Mouse (Mus musculus) embryonic stem cell, embryonic (primary cell): ENCODE measurements around the gene Flnc.

Experiments
- CTCF ChIA-PET, 4 experiments: fragments of 300-600 bp in 2 of 4; fragments of 350-600 bp in 2 of 4; sonication (Branson Sonifier 250); formaldehyde crosslinking; loops; one replicate each; lab custom pipeline; 2022; ENCODE audit warnings: inconsistent platforms in 2 of 4; lab: Charles Lee
- POLR2A ChIA-PET, 4 experiments: fragments of 300-600 bp in 2 of 4; fragments of 350-600 bp in 2 of 4; sonication (Branson Sonifier 250); formaldehyde crosslinking; loops; one replicate each; lab custom pipeline; 2022; ENCODE audit warnings: antibody characterized with exemption in 4 of 4, inconsistent platforms in 1 of 4; lab: Charles Lee

Gene Flnc

DNA sequence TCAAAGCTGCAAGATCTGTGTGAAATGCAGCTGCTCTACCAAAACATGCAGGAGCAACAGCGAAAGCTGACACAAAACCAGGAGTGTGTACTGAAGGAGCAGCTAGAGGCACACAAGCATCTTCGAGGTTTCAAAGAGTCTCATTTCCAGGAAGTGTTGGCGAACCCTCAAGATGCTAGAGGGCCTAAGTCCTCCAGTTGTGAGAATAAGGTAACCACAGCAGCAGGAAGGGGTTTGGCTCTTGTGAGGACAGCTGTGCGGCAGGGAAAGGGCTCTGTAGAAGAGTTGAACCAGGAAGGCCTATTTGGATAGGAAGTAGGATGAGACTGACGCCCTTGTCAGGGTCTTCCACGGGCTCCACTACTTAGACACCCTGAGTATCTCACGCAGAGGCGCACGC is 17.6 kb upstream of the Flnc start:
- ChIA-PET CTCF (interaction anchor here in 1 of 4 experiments (0.7 kb wide), 1 partner anchor 93 kb away, joined by 3 read pairs; no protein-coding TSS in a partner anchor), POLR2A (interaction anchor here in 3 of 4 experiments (0.6 to 1.4 kb wide), 6 partner anchors 12 to 161 kb away, joined by 3 to 5 read pairs (median 4); partner anchors contain the start of gene Ccdc136 (in 1 of the 3))

GRCm38 (mm10) chr6:29420596-29420995 is 12.5 kb upstream of the Flnc start:
- CTCF ChIA-PET: interaction anchor here in 1 of 4 experiments (1.2 kb wide), 1 partner anchor 18 kb away, joined by 3 read pairs; no protein-coding TSS in a partner anchor
- POLR2A ChIA-PET: interaction anchor here in 1 of 4 experiments (1.9 kb wide), 1 partner anchor 14 kb away, joined by 7 read pairs; no protein-coding TSS in a partner anchor

GRCm38 (mm10) chr6:29425118-29425517 is 7.9 kb upstream of the Flnc start:
- ChIA-PET CTCF (interaction anchor here in 1 of 4 experiments (0.7 to 0.9 kb wide), 2 partner anchors 17 to 60 kb away, joined by 3 read pairs; no protein-coding TSS in a partner anchor), POLR2A (no interaction called here)

GRCm38 (mm10) chr6:29426331-29426730 is 6.7 kb upstream of the Flnc start:
- ChIA-PET CTCF (interaction anchor here in 1 of 4 experiments (0.6 kb wide), 1 partner anchor 397 kb away, joined by 3 read pairs; no protein-coding TSS in a partner anchor), POLR2A (no interaction called here)

DNA sequence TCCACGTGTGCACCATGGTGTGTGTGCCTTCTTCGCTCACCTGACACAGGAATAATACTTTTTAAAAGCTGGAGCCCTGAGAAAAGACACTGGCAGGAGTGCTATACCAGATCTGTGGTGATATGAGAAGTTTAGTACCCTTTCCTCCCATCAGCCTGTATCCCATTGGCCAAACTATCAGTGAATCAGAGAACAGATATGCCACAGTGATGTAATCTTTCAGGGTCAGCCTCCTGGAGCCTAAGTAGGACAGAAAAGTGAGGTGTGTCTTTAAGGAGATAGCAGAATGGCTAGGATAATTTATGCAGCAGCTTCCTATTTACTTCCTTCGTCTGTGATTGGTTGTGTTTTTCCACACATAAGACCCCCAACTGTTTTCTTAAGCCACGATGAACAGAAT is 4.9 kb upstream of the Flnc start:
- POLR2A ChIA-PET: interaction anchor here in 1 of 4 experiments (0.7 kb wide), 1 partner anchor 21 kb away, joined by 3 read pairs; no protein-coding TSS in a partner anchor
- CTCF ChIA-PET: interaction anchor here in 2 of 4 experiments (0.7 to 1.0 kb wide), 2 partner anchors 25 kb away, joined by 3 to 4 read pairs; no protein-coding TSS in a partner anchor

GRCm38 (mm10) chr6:29430681-29431420 is 2.2 kb upstream of the Flnc start:
- ChIA-PET CTCF (interaction anchor here in 2 of 4 experiments (0.6 to 1.7 kb wide), 4 partner anchors 28 to 1140 kb away, joined by 3 to 6 read pairs (median 4); no protein-coding TSS in a partner anchor), POLR2A (interaction anchor here (0.6 to 6.6 kb wide), 10 partner anchors 9 to 125 kb away, joined by 3 to 36 read pairs (median 3); partner anchors contain the start of gene Irf5 (in 1 of the 4))

DNA sequence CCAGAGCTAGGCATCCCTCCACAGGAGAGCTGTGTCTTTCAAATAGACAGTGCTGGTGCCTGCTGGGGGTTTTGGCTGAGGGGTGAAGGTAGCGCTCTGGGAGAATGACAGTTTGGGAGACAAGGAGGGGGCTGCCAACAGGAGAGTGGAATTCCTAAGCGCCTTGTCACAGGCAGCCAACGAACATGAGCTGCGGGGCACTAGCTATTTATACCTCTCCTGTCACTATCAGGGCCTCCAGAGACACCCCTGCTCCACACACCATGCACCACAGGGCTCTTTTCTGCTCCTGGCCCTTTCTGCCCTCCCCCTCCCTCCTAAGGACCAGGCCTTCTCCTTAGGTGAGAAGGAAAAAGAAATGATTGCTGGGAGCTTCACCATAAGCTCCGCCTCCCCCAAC is 1.6 kb upstream of the Flnc start:
- POLR2A ChIA-PET: interaction anchor here in 3 of 4 experiments (0.5 to 6.6 kb wide), 8 partner anchors 18 to 310 kb away, joined by 3 to 36 read pairs (median 3); partner anchors contain the start of gene Irf5 (in 1 of the 3)
- CTCF ChIA-PET: interaction anchor here in 2 of 4 experiments (0.6 to 1.7 kb wide), 3 partner anchors 28 to 1139 kb away, joined by 3 to 6 read pairs (median 4); no protein-coding TSS in a partner anchor

DNA sequence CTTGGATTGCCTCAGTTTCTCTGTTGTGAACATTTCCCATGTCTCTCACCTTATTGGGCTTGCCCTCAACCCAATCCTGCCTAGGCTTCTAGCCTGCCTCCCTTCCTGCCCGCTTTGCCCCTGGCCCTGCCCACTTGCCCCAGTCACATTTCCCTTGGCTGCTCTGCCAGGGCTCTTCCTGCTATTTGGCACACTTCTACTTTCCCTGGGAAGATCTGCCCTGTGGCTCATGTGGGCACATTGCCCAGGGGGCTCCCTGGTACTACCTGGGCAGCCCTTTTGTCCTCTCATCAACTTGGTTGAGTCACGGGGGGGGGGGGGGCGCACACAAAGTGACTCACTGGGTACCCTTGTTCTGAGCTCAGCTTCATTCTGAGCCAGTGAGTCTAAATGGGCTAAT is 900 bp upstream of the Flnc start:
- POLR2A ChIA-PET: interaction anchor here in 1 of 4 experiments (0.6 to 6.6 kb wide), 2 partner anchors 18 to 191 kb away, joined by 3 to 36 read pairs; no protein-coding TSS in a partner anchor
- CTCF ChIA-PET: interaction anchor here in 1 of 4 experiments (0.6 to 1.2 kb wide), 2 partner anchors 20 to 747 kb away, joined by 3 to 4 read pairs; no protein-coding TSS in a partner anchor

GRCm38 (mm10) chr6:29432676-29433037 is 399 bp upstream of the Flnc start:
- ChIA-PET POLR2A (interaction anchor here in 1 of 4 experiments (0.6 to 6.6 kb wide), 2 partner anchors 17 to 191 kb away, joined by 3 to 36 read pairs; no protein-coding TSS in a partner anchor), CTCF (interaction anchor here in 2 of 4 experiments (0.6 to 1.4 kb wide), 3 partner anchors 20 to 97 kb away, joined by 3 to 6 read pairs (median 5); partner anchors contain the start of gene Ccdc136 (in 1 of the 2))

GRCm38 (mm10) chr6:29433804-29434795 is 1.0 kb downstream of the Flnc start:
- ChIA-PET CTCF (interaction anchor here (0.5 to 1.4 kb wide), 13 partner anchors 10 to 1857 kb away, joined by 3 to 7 read pairs (median 4); partner anchors contain the start of gene Ccdc136 (in 1 of the 4)), POLR2A (interaction anchor here (0.5 to 6.6 kb wide), 17 partner anchors 10 to 130 kb away, joined by 3 to 36 read pairs (median 4); partner anchors contain the start of genes Calu (in 2 of the 4), Atp6v1f (in 1 of the 4) and Opn1sw (in 1 of the 4))

DNA sequence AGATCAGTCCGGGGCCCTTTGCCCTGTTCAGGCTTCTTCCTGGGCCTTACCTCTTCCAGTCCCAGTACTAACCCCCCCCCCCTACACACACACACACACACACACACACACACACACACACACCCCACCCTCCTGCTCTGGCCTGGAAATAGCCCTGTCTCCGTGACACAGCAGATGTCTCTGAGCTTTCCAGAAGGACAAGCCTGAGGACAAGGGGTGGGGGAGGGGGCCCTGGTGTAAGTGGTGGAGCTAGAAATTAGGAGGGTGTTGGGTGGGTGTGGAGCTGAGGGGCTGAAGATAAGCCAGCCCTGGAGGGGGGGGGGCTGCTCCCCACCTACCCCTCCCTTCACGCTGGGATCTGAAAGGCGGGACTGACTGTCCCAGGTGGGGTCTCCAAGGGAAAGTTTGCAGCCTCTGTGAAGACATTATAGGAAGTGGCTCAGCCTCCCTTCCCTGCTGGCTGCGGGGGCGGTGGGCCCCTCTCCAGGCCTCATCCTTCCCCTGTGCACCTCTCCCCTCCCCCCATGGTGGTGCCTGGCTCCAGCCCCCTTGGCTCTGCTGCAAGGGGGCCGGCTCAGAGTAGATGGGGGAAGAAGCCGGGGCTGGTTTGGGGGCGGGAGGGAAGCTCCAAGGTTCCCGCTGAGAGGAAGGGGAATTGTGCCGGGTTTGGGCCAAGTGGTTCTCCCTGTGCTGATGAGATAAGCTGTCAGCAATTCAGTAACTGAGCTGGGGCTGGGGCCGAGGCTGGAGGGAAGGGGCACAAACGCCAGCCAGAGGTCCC is 2.0 kb downstream of the Flnc start:
- POLR2A ChIA-PET: interaction anchor here in 3 of 4 experiments (0.5 to 6.6 kb wide), 21 partner anchors 11 to 317 kb away, joined by 3 to 36 read pairs (median 4); partner anchors contain the start of genes Calu (in 2 of the 3), Atp6v1f (in 1 of the 3), Ccdc136 (in 1 of the 3) and Opn1sw (in 1 of the 3)
- CTCF ChIA-PET: interaction anchor here (0.5 to 1.4 kb wide), 15 partner anchors 9 to 237 kb away, joined by 3 to 5 read pairs (median 4); no protein-coding TSS in a partner anchor

DNA sequence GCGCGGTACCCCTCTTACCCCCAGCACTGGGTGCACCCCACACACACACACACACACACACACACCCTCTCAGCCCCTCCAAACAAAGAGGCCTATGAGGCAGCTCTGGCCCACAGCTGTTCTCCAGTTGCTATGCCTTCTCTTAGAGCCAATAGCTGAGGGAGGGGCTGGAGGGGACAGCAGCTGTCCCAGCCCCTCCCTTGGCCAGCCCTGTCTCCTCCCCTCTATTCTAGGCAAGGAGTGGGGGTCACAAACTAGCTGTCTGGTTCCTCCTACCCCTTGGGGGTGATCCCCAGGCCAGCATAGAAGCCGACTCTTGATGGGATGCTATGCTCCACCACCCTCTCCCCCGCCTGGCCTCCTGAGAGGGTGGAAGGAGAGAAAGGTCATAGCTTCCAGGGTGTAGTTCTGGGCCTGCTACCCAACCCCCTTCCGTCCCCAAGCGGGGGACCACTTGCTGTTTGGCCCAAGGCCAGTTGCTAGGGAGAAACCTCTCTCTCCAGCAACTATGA is 2.9 kb downstream of the Flnc start:
- CTCF ChIA-PET: interaction anchor here in 3 of 4 experiments (0.6 to 1.3 kb wide), 6 partner anchors 8 to 81 kb away, joined by 3 to 5 read pairs (median 4); no protein-coding TSS in a partner anchor
- POLR2A ChIA-PET: interaction anchor here in 3 of 4 experiments (0.6 to 6.6 kb wide), 22 partner anchors 9 to 317 kb away, joined by 3 to 36 read pairs (median 3); partner anchors contain the start of genes Atp6v1f (in 1 of the 3), Calu (in 1 of the 3), Ccdc136 (in 1 of the 3) and Irf5 (in 1 of the 3)

DNA sequence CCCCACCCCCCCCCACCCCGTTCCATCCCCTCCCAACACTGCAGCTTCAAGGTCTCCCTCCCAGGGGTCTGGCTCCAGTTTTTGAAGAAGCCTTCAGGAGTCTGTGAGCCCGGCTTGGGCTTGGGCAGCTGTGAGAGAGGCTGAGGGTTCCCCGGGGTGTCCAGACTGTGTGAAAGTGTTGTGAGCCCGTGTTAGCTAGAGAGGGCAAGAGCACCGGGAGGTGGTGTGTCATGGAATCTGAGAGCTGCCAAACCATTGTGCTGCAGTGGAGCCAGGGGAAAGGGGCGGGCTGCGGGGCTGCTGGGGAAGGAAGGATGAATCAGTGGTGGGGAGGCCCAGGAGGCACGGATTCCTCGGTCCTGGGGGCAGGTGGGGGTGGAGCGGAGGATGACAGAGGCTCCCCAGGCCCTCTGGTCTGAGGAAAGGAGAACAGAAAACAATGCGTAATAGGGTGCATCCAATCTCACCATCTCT is 3.4 kb downstream of the Flnc start:
- ChIA-PET CTCF (interaction anchor here (0.5 to 1.2 kb wide), 6 partner anchors 8 to 321 kb away, joined by 3 to 5 read pairs (median 4); no protein-coding TSS in a partner anchor), POLR2A (interaction anchor here in 3 of 4 experiments (0.6 to 6.6 kb wide), 17 partner anchors 8 to 318 kb away, joined by 3 to 36 read pairs (median 4); partner anchors contain the start of genes Calu (in 1 of the 3), Irf5 (in 1 of the 3), Opn1sw (in 1 of the 3) and Tnpo3 (in 1 of the 3))

DNA sequence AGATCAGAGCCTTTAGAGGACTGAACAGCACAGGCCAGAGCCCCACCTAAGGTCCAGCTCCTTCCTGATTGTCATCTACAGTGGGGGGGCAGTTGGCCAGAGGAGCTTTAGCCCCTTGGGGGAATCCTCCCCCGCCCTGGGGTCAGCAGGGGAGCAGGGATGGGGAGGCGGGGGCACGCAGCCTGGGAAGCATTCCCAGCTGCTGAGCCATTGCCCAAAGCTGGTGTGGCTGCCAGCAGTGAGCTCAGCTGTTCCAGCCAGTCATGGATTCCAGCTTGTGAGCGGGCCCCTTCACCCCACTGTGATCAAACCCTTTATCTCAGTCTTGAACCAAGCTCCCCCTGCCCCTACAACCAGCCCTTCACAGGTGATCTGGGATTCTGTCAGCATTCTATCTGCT is 6.2 kb downstream of the Flnc start:
- ChIA-PET POLR2A (interaction anchor here in 1 of 4 experiments (1.5 kb wide), 1 partner anchor 9 kb away, joined by 3 read pairs; no protein-coding TSS in a partner anchor), CTCF (no interaction called here)

DNA sequence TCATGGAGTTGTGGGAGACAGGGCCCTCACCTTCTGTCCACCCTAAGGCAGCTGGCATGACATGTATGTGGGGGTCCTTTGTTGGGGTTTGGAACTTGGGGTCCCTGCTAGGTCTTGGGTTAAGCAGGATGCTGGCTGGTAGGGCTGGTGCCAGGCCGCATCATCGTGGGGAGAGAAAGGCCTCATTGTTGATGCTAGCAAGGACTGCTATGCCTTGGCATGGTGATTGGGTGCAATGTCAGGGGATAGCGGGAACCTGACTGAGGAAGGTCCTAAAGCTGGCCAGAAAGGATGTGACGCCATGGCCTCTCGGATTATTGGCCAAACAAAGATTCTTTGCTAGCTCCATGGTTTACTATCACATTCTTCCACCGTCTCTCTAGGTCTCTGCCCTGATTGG is 6.7 kb downstream of the Flnc start:
- CTCF ChIA-PET: no interaction called here
- POLR2A ChIA-PET: interaction anchor here in 1 of 4 experiments (0.6 to 1.5 kb wide), 2 partner anchors 9 to 68 kb away, joined by 3 read pairs; no protein-coding TSS in a partner anchor
